Mouse (Mus musculus) natural killer cell, adult 2 months (primary cell): ENCODE data around the gene Fam102a.
A peak's percentile ranks its signal among the peaks of the same experiment; 100 is the strongest.

Experiments used
- DNase-seq, 2 experiments: peaks; one replicate each; pipeline ENCODE4 v3.0.0; 2022; ENCODE audit warnings: low spot score in 2 of 2

Fam102a gene

GRCm38 (mm10) chr2:32546951-32547350 lies 11.8 kb downstream of the Fam102a start:
- DNase-seq, result no peak

GRCm38 (mm10) chr2:32547380-32547779 lies 12.2 kb downstream of the Fam102a start:
- DNase-seq, result no peak

- no peak for DNase-seq
These were observed 13.0 kb downstream of the Fam102a start for GRCm38 (mm10) chr2:32547964-32548739.

- DNase-seq, result no peak
These were observed 14.0 kb downstream of the Fam102a start for GRCm38 (mm10) chr2:32549171-32549570.

GRCm38 (mm10) chr2:32549764-32550163 lies 14.6 kb downstream of the Fam102a start:
- no peak for DNase-seq

- no peak for DNase-seq
These were observed 16.1 kb downstream of the Fam102a start for GRCm38 (mm10) chr2:32551236-32551635.

- peak in 1 of 2 experiments; percentile 39 for DNase-seq
These were observed 18.5 kb downstream of the Fam102a start for GRCm38 (mm10) chr2:32553592-32554148.

- no peak for DNase-seq
These were observed 20.4 kb downstream of the Fam102a start for GRCm38 (mm10) chr2:32555484-32555883.

- no peak for DNase-seq
These were observed 20.9 kb downstream of the Fam102a start for GRCm38 (mm10) chr2:32556019-32556418.

- no peak for DNase-seq
These were observed 24.4 kb downstream of the Fam102a start for GRCm38 (mm10) chr2:32559570-32559969.

- peak; percentile 57 to 63 for DNase-seq
These were observed 31.5 kb downstream of the Fam102a start for GRCm38 (mm10) chr2:32566536-32567063.

GRCm38 (mm10) chr2:32568149-32568548 lies 33.0 kb downstream of the Fam102a start:
- no peak for DNase-seq

- DNase-seq, result no peak
These were observed 33.8 kb downstream of the Fam102a start for GRCm38 (mm10) chr2:32568941-32569340.

- DNase-seq, result peak; percentile 83 to 88
These were observed 35.8 kb downstream of the Fam102a start, which contains the start of gene Dpm2 for GRCm38 (mm10) chr2:32570698-32571494. Dpm2 (plus strand) TSS chr2:32570858.

- DNase-seq, result no peak
These were observed 37.1 kb downstream of the Fam102a start for GRCm38 (mm10) chr2:32572196-32572595.

- DNase-seq, result no peak
These were observed 39.4 kb downstream of the Fam102a start, which contains the start of gene Pip5kl1 for GRCm38 (mm10) chr2:32574497-32574896. Pip5kl1 (plus strand) TSS chr2:32574797.

- peak; percentile 67 to 73 for DNase-seq
These were observed 39.9 kb downstream of the Fam102a start for GRCm38 (mm10) chr2:32574901-32575585.

- peak in 1 of 2 experiments; percentile 30 for DNase-seq
These were observed 40.5 kb downstream of the Fam102a start, which contains the start of gene 9430097D07Rik for GRCm38 (mm10) chr2:32575586-32576160. 9430097D07Rik (minus strand) TSS chr2:32575684.

- DNase-seq, result no peak
These were observed 41.4 kb downstream of the Fam102a start for GRCm38 (mm10) chr2:32576532-32576931.

GRCm38 (mm10) chr2:32578146-32579046 lies 43.3 kb downstream of the Fam102a start:
- no peak for DNase-seq
